Mouse (Mus musculus): ENCODE results near the gene Cntn1. TPM values are rescaled to one million over a fixed set of nuclear protein-coding genes. Genes with fewer than 3 reads are reported as not detected.

Cntn1 gene
- polyA plus RNA-seq, 1 experiment from 2014 or later: 0.46 TPM

GRCm38 (mm10) chr15:92190000-92190399 is 139.0 kb downstream of the Cntn1 start:
- WGBS: 60% methylated on average over 2 of the region's 2 CpGs
- H3K4me1 ChIP-seq (replicated peaks): no peaks in the 10 kb centered on the region

GRCm38 (mm10) chr15:92200326-92200985 is 149.5 kb downstream of the Cntn1 start:
- Histone ChIP-seq H3K27me3 (replicated peaks) (no peaks in the 10 kb centered on the region), H3K4me1 (replicated peaks) (no peaks in the 10 kb centered on the region), H3K4me3 (no peak overlapping the region), H3K9me3 (replicated peaks) (no peaks in the 10 kb centered on the region), H3K36me3 (no peaks in the 10 kb centered on the region), H3K9ac (no peak overlapping the region), H3K27ac (ENCODE audit: poor library complexity, severe bottlenecking) (no peak overlapping the region), H3K4me2 (no peak overlapping the region)
- whole genome bisulfite sequencing: 68% methylated on average over 6 of the region's 6 CpGs
- ATAC-seq (ENCODE audit: insufficient number of reproducible peaks, low FRiP score): no peak

More at GRCm38 (mm10) chr15:92190000-92190399, 139.0 kb downstream of the Cntn1 start:
- Histone ChIP-seq H3K4me3 (no peak overlapping the region), H3K9me3 (replicated peaks) (no peaks in the 10 kb centered on the region), H3K36me3 (no peaks in the 10 kb centered on the region), H3K9ac (no peak overlapping the region), H3K27me3 (replicated peaks) (no peaks in the 10 kb centered on the region), H3K27ac (ENCODE audit: poor library complexity, severe bottlenecking) (no peak overlapping the region), H3K4me2 (no peak overlapping the region)
- ATAC-seq (ENCODE audit: insufficient number of reproducible peaks, low FRiP score): no peak

GRCm38 (mm10) chr15:92206695-92207094 is 155.7 kb downstream of the Cntn1 start:
- Histone ChIP-seq H3K36me3 (no peaks in the 10 kb centered on the region), H3K9ac (no peak overlapping the region), H3K4me1 (replicated peaks) (no peaks in the 10 kb centered on the region), H3K4me2 (no peak overlapping the region), H3K4me3 (no peak overlapping the region), H3K27me3 (replicated peaks) (no peaks in the 10 kb centered on the region), H3K27ac (ENCODE audit: poor library complexity, severe bottlenecking) (no peak overlapping the region), H3K9me3 (replicated peaks) (no peaks in the 10 kb centered on the region)
- WGBS: 54% methylated on average over 4 of the region's 4 CpGs
- ATAC-seq (ENCODE audit: insufficient number of reproducible peaks, low FRiP score): no peak

- H3K36me3 ChIP-seq: no peaks in the 10 kb centered on the region
- H3K4me3 ChIP-seq: no peak overlapping the region
- no peaks in the 10 kb centered on the region for H3K9me3 ChIP-seq (replicated peaks)
- H3K4me2 ChIP-seq: no peak overlapping the region
- no peaks in the 10 kb centered on the region for H3K4me1 ChIP-seq (replicated peaks)
- no peak overlapping the region for H3K27ac ChIP-seq (ENCODE audit: poor library complexity, severe bottlenecking)
- no peaks in the 10 kb centered on the region for H3K27me3 ChIP-seq (replicated peaks)
- WGBS: 88% methylated on average over 1 of the region's 1 CpGs
- no peak for ATAC-seq (ENCODE audit: insufficient number of reproducible peaks, low FRiP score)
- H3K9ac ChIP-seq: no peak overlapping the region
Measured at GRCm38 (mm10) chr15:92209778-92210177, 158.8 kb downstream of the Cntn1 start.

DNA sequence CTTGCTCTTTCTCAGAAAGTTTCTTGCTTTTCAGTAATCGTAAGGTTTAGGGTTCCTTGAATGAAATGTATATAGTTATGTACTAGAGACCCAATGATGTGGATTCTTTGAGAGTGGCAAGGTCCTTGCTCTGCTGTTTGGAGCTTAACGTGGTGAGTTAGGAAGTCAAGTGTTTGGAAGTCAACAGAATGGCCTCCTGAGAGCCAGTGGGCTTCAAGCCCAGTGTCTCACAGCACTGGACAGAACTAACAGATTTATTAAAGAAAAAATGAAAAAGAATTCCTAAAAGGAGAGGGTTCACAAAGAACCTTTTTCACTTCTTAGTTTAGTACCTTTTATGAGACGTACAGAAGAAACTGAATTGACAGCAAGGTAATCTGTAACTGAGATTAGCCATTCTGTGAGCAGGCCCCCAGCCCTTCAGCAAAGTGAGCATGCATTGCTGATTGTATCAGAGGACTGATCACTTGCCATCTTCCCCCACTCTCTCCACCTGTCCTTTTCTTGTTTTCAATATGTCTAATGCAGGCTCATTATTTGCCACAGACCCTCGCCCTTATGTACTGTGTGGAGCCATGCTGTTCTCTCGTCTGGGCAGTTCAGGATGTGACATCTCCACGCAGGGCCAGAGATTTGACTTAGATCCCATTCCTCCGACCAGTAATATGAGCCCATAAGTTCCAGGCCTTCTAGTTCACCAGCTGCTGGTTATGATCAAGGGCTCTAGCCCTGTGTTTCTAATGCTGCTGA is 159.7 kb downstream of the Cntn1 start:
- H3K4me1 ChIP-seq (replicated peaks): no peaks in the 10 kb centered on the region
- no peaks in the 10 kb centered on the region for H3K9me3 ChIP-seq (replicated peaks)
- no peak for ATAC-seq (ENCODE audit: insufficient number of reproducible peaks, low FRiP score)
- H3K36me3 ChIP-seq: no peaks in the 10 kb centered on the region
- H3K27ac ChIP-seq (ENCODE audit: poor library complexity, severe bottlenecking): no peak overlapping the region
- H3K4me3 ChIP-seq: no peak overlapping the region
- H3K27me3 ChIP-seq (replicated peaks): no peaks in the 10 kb centered on the region
- H3K9ac ChIP-seq: no peak overlapping the region
- 74% methylated on average over 7 of the region's 7 CpGs for WGBS
- no peak overlapping the region for H3K4me2 ChIP-seq

- WGBS: 54% methylated on average over 3 of the region's 3 CpGs
- no peak for ATAC-seq (ENCODE audit: insufficient number of reproducible peaks, low FRiP score)
- no peaks in the 10 kb centered on the region for H3K27me3 ChIP-seq (replicated peaks)
Measured at GRCm38 (mm10) chr15:92215841-92216240, 164.9 kb downstream of the Cntn1 start.

GRCm38 (mm10) chr15:92221446-92221845 is 170.5 kb downstream of the Cntn1 start:
- no peak overlapping the region for H3K4me2 ChIP-seq
- H3K36me3 ChIP-seq: no peaks in the 10 kb centered on the region
- H3K9ac ChIP-seq: no peak overlapping the region
- H3K4me3 ChIP-seq: no peak overlapping the region
- H3K27ac ChIP-seq (ENCODE audit: poor library complexity, severe bottlenecking): no peak overlapping the region
- no peak for ATAC-seq (ENCODE audit: insufficient number of reproducible peaks, low FRiP score)
- no peaks in the 10 kb centered on the region for H3K9me3 ChIP-seq (replicated peaks)
- 65% methylated on average over 2 of the region's 2 CpGs for WGBS
- no peaks in the 10 kb centered on the region for H3K27me3 ChIP-seq (replicated peaks)
- no peaks in the 10 kb centered on the region for H3K4me1 ChIP-seq (replicated peaks)

More at GRCm38 (mm10) chr15:92215841-92216240, 164.9 kb downstream of the Cntn1 start:
- H3K36me3 ChIP-seq: no peaks in the 10 kb centered on the region
- H3K4me1 ChIP-seq (replicated peaks): no peaks in the 10 kb centered on the region
- H3K4me2 ChIP-seq: no peak overlapping the region
- no peak overlapping the region for H3K27ac ChIP-seq (ENCODE audit: poor library complexity, severe bottlenecking)
- H3K9me3 ChIP-seq (replicated peaks): no peaks in the 10 kb centered on the region
- H3K4me3 ChIP-seq: no peak overlapping the region
- H3K9ac ChIP-seq: no peak overlapping the region

DNA sequence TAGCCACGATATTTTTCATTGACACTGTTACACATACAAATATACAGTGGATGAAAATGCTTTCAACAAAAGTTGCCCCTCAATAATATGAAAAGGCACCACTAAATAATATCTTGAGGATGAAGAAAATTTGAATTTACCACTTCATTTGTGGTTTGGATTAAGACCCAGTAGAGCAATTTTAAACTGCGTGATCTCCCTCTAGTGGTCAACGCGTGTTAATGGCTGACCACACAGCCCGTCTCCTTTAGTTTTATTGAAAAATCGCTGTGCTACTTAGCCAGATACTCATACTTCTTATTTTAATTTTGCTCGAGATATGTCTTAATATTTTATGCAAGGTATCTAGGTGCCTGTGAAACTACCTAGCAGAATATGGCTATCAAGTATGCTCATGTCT is 180.4 kb downstream of the Cntn1 start:
- no peaks in the 10 kb centered on the region for H3K9me3 ChIP-seq (replicated peaks)
- ATAC-seq (ENCODE audit: insufficient number of reproducible peaks, low FRiP score): no peak
- 24% methylated on average over 7 of the region's 7 CpGs for WGBS

DNA sequence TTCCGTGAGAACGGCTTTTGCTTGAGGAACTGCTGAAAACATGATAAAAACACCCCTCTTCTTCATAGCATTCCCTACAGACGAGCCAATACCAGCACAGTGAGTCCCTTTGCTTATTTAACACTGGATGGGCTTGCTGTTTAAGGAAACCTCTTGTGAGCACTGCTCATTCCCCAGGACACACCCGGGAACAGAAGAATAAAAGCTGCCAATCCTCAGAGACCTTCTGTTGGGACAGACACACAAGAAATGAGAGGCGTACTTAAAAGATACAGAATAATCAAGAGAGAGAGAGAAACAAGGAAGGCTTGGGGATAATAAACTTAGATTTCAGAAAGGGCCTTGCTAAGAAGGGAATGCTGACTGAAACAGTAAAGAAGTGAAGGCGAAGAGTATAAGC is 184.9 kb downstream of the Cntn1 start:
- H3K4me3 ChIP-seq: no peak overlapping the region
- 62% methylated on average over 6 of the region's 6 CpGs for WGBS
- H3K4me2 ChIP-seq: no peak overlapping the region
- H3K27me3 ChIP-seq (replicated peaks): no peaks in the 10 kb centered on the region
- no peak overlapping the region for H3K27ac ChIP-seq (ENCODE audit: poor library complexity, severe bottlenecking)
- no peaks in the 10 kb centered on the region for H3K36me3 ChIP-seq
- no peak overlapping the region for H3K9ac ChIP-seq
- ATAC-seq (ENCODE audit: insufficient number of reproducible peaks, low FRiP score): no peak
- no peaks in the 10 kb centered on the region for H3K9me3 ChIP-seq (replicated peaks)
- no peaks in the 10 kb centered on the region for H3K4me1 ChIP-seq (replicated peaks)

More for the DNA sequence above, 180.4 kb downstream of the Cntn1 start:
- no peaks in the 10 kb centered on the region for H3K27me3 ChIP-seq (replicated peaks)
- H3K4me2 ChIP-seq: no peak overlapping the region
- no peaks in the 10 kb centered on the region for H3K4me1 ChIP-seq (replicated peaks)
- H3K36me3 ChIP-seq: no peaks in the 10 kb centered on the region
- no peak overlapping the region for H3K27ac ChIP-seq (ENCODE audit: poor library complexity, severe bottlenecking)
- H3K9ac ChIP-seq: no peak overlapping the region
- H3K4me3 ChIP-seq: no peak overlapping the region

DNA sequence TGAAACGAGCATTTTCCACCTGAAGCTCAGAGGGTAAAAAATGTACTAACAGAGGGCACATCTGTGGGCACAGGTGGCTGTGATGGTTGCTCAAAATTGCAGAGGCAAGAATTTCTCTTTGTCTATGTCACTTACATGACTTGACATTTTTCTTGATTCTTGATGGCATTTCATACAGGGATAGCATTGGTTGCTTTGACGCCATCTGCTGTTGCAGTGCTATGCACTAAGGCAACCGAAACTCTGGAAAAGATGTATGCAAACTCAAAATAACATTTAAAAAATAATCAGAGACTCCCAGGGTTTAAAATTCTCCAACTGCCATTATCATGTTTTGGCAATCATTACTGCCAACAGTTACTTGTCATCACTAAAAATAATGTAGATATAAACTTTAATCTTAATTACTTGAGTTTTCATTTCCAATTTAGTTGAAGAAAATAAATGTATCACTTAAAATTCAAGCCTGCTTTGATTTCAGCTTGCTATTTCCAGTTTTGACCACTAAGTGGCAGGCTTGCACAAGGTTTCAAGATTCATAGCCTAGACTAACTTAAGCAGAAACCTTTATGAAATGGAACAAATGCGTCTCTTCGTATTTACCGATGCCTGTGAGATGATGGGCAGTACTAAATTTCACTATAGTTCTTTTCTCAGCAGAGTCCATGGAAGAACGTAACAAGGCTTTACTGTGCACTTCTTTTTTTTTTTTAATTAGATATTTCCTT is 214.2 kb downstream of the Cntn1 start:
- WGBS: 31% methylated on average over 7 of the region's 7 CpGs
- no peak overlapping the region for H3K27ac ChIP-seq (ENCODE audit: poor library complexity, severe bottlenecking)
- no peaks in the 10 kb centered on the region for H3K4me1 ChIP-seq (replicated peaks)
- H3K4me3 ChIP-seq: no peak overlapping the region
- H3K9me3 ChIP-seq (replicated peaks): no peaks in the 10 kb centered on the region
- no peak overlapping the region for H3K9ac ChIP-seq
- no peak for ATAC-seq (ENCODE audit: insufficient number of reproducible peaks, low FRiP score)
- H3K4me2 ChIP-seq: no peak overlapping the region
- H3K36me3 ChIP-seq: no peaks in the 10 kb centered on the region
- no peaks in the 10 kb centered on the region for H3K27me3 ChIP-seq (replicated peaks)

- 32% methylated on average over 3 of the region's 3 CpGs for WGBS
- ATAC-seq (ENCODE audit: insufficient number of reproducible peaks, low FRiP score): no peak
Measured at GRCm38 (mm10) chr15:92268341-92268740, 217.4 kb downstream of the Cntn1 start.

More at GRCm38 (mm10) chr15:92268341-92268740, 217.4 kb downstream of the Cntn1 start:
- Histone ChIP-seq H3K4me1 (replicated peaks) (no peaks in the 10 kb centered on the region), H3K4me3 (no peak overlapping the region), H3K27ac (ENCODE audit: poor library complexity, severe bottlenecking) (no peak overlapping the region), H3K27me3 (replicated peaks) (no peaks in the 10 kb centered on the region), H3K9ac (no peak overlapping the region), H3K36me3 (no peaks in the 10 kb centered on the region), H3K4me2 (no peak overlapping the region), H3K9me3 (replicated peaks) (no peaks in the 10 kb centered on the region)

Data from heart, embryonic 12.5 days (tissue).